Mouse (Mus musculus): ENCODE data around the gene Fam234a. TPM values are rescaled to one million over a fixed set of nuclear protein-coding genes. Genes with fewer than 3 reads are reported as not detected.
A peak's percentile ranks its signal among the peaks of the same experiment; 100 is the strongest.
"Not testable (repeated sequence)": the region's sequence is repeated elsewhere in the genome, so short reads cannot be mapped to it uniquely, and the experiment has no call there.

Gene Fam234a
- polyA plus RNA-seq, 1 experiment from 2014 or later: 81.6 TPM

DNA sequence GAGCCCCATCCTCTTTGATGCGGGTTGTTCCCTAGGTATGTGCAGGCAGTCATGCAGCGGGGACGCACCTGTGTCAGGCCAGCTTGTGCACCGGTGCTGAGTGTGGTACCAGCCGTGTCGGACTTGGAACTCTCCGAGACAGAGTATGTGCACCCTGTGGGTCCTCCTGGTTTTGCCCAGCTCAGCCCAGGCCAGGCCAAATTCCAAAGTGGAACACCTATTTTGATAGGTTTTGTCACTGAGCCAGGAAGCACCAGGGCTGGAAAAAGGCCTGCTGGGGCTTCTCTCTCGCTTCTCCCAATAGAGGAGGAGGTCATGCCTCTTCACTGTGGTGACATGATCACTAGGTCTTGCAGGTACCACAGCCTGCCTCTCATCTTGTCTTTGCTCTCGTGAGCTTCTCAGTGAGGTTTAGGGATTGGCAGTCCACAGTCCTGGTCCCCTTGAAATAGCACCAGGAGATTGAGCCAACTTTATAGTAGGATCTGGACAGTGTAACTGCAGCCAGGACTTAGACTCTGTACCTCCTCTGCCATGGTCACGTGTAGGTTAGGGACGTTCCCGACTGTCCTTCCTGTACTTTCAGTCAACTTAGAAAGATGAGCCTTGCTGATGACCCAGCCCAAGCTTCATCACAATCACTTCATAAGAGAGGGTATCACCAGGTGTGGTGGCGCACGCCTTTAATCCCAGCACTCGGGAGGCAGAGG is 51.4 kb downstream of the Fam234a start:
- H3K27me3 ChIP-seq (ENCODE audit: insufficient read depth, low read length): no peaks in the 10 kb centered on the region
- ATAC-seq (replicated peaks; ENCODE audit: low FRiP score, low read depth) (no peak), DNase-seq (ENCODE audit: low spot score) (no peak)
- no peak overlapping the region for H3K4me3 ChIP-seq (replicated peaks; ENCODE audit: low read depth, low read length)
- no peaks in the 10 kb centered on the region for H3K9me3 ChIP-seq (replicated peaks; ENCODE audit: low read length)
- TF ChIP-seq CTCF (IDR thresholded peaks at IDR 0.05; ENCODE audit: low read depth): no peak
- H3K4me2 ChIP-seq (ENCODE audit: low read length): no peak overlapping the region
- no peak overlapping the region for H3K9ac ChIP-seq (ENCODE audit: low read depth, low read length)
- H3K4me1 ChIP-seq (replicated peaks; ENCODE audit: insufficient read depth, low read length): no peaks in the 10 kb centered on the region
- H3K27ac ChIP-seq: no peak overlapping the region
- H3K36me3 ChIP-seq (ENCODE audit: insufficient read depth, low read length): peaks cover 75% of the 10 kb centered on the region
- WGBS: 95% methylated on average over 15 of the region's 15 CpGs

DNA sequence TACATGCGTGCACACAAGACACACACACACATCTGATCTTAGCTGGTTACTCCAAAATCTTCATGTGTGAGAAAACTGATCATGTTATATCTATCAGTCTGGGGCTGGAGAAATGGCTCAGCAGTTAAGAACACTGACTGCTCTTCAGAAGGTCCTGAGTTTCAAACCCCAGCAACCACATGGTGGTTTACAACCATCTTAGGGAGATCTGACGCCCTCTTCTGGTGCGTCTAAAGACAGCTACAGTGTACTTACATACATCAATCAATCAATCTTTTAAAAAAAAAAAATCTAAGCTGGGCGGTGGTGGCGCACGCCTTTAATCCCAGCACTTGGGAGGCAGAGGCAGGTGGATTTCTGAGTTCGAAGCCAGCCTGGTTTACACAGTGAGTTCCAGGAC is 52.6 kb downstream of the Fam234a start:
- not testable (repeated sequence) for H3K9me3 ChIP-seq (replicated peaks; ENCODE audit: low read length); H3K4me3 ChIP-seq (replicated peaks; ENCODE audit: low read depth, low read length); DNase-seq (ENCODE audit: low spot score); H3K27me3 ChIP-seq (ENCODE audit: insufficient read depth, low read length); H3K9ac ChIP-seq (ENCODE audit: low read depth, low read length); ATAC-seq (replicated peaks; ENCODE audit: low FRiP score, low read depth); H3K4me2 ChIP-seq (ENCODE audit: low read length); H3K4me1 ChIP-seq (replicated peaks; ENCODE audit: insufficient read depth, low read length); H3K27ac ChIP-seq
- 90% methylated on average over 7 of the region's 7 CpGs for WGBS
- TF ChIP-seq CTCF (IDR thresholded peaks at IDR 0.05; ENCODE audit: low read depth): peak; percentile 4; the same call in 1 of the 2 replicates
- peaks cover 74% of the 10 kb centered on the region for H3K36me3 ChIP-seq (ENCODE audit: insufficient read depth, low read length)

DNA sequence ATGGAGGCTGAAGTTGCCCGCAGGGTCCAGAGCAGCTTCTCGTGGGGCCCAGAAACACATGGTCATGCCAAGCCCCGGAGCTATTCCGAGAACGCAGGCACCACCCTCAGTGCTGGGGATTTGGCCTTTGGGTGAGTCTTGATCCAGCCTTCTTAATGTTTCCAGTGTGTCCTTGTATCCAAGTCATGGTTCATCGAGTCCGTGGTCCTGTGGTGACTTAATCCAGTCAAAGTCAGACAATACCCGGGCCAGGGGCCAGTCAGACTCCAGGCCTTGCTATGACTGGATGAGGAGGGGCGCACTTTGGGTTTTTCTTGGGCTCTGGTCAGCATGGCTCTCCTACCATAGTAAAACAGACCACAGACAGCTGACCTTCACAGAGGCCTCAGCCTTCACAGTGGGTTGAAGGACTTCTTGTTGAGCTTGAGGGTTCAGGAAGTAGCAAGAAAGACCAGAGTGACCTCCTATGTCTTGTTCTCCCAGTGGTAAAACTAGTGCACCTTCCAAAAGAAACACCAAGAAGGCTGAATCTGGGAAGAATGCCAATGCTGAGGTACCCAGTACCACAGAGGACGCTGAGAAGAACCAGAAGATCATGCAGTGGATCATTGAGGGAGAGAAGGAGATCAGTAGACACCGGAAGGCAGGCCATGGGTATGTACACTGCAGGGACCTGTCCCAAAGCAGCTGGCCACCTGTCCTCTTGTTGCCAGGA is 55.8 kb downstream of the Fam234a start:
- ATAC-seq (replicated peaks; ENCODE audit: low FRiP score, low read depth) (no peak), DNase-seq (ENCODE audit: low spot score) (no peak)
- no peak overlapping the region for H3K4me3 ChIP-seq (replicated peaks; ENCODE audit: low read depth, low read length)
- no peak overlapping the region for H3K4me2 ChIP-seq (ENCODE audit: low read length)
- no peak for TF ChIP-seq CTCF (IDR thresholded peaks at IDR 0.05; ENCODE audit: low read depth)
- H3K9me3 ChIP-seq (replicated peaks; ENCODE audit: low read length): no peaks in the 10 kb centered on the region
- 92% methylated on average over 11 of the region's 11 CpGs for WGBS
- peaks cover 59% of the 10 kb centered on the region for H3K36me3 ChIP-seq (ENCODE audit: insufficient read depth, low read length)
- no peaks in the 10 kb centered on the region for H3K4me1 ChIP-seq (replicated peaks; ENCODE audit: insufficient read depth, low read length)
- no peaks in the 10 kb centered on the region for H3K27me3 ChIP-seq (ENCODE audit: insufficient read depth, low read length)
- no peak overlapping the region for H3K9ac ChIP-seq (ENCODE audit: low read depth, low read length)
- no peak overlapping the region for H3K27ac ChIP-seq

DNA sequence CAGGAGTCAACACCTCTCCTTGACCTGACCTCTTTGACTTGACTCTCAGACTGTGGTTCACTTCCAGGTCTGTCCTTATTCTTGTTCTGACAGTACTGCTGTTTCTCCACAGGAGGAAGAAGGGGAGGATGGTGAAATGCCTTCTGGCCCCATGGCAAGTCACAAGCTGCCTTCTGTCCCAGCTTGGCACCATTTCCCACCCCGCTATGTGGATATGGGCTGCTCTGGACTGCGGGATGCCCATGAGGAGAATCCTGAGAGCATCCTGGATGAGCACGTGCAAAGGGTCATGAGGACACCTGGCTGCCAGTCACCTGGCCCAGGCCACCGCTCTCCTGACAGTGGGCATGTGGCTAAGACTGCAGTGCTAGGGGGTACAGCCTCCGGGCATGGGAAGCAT is 56.5 kb downstream of the Fam234a start:
- Histone ChIP-seq H3K4me2 (ENCODE audit: low read length) (no peak overlapping the region), H3K36me3 (ENCODE audit: insufficient read depth, low read length) (peaks cover 56% of the 10 kb centered on the region), H3K4me3 (replicated peaks; ENCODE audit: low read depth, low read length) (no peak overlapping the region), H3K9me3 (replicated peaks; ENCODE audit: low read length) (no peaks in the 10 kb centered on the region), H3K4me1 (replicated peaks; ENCODE audit: insufficient read depth, low read length) (no peaks in the 10 kb centered on the region), H3K27me3 (ENCODE audit: insufficient read depth, low read length) (no peaks in the 10 kb centered on the region), H3K9ac (ENCODE audit: low read depth, low read length) (no peak overlapping the region), H3K27ac (no peak overlapping the region)
- TF ChIP-seq CTCF (IDR thresholded peaks at IDR 0.05; ENCODE audit: low read depth): no peak
- WGBS: 96% methylated on average over 5 of the region's 5 CpGs
- DNase-seq (ENCODE audit: low spot score) (no peak), ATAC-seq (replicated peaks; ENCODE audit: low FRiP score, low read depth) (no peak)

DNA sequence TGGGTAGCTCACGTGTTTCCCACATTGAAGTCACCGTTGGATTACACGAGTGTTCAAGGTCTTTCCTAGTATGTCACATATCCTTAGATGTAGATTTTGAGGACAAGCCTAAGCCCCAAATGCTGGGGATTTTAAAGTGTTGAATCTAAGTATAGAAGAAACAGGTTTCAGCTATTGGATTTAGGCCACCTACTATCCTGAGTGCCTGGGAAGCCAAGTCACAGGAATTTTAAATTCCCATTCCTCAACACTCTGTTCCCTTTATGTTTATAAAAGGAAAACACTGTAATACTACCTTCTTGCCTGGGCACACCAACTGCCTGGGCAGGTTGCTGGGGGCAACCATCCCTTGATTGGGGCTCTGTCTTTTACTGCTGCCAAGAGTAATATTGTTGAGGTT is 62.9 kb downstream of the Fam234a start:
- TF ChIP-seq CTCF (IDR thresholded peaks at IDR 0.05; ENCODE audit: low read depth): no peak
- Histone ChIP-seq H3K4me2 (ENCODE audit: low read length) (no peak overlapping the region), H3K27ac (no peak overlapping the region), H3K4me1 (replicated peaks; ENCODE audit: insufficient read depth, low read length) (no peaks in the 10 kb centered on the region), H3K36me3 (ENCODE audit: insufficient read depth, low read length) (peaks cover 17% of the 10 kb centered on the region), H3K27me3 (ENCODE audit: insufficient read depth, low read length) (no peaks in the 10 kb centered on the region), H3K9ac (ENCODE audit: low read depth, low read length) (no peak overlapping the region), H3K9me3 (replicated peaks; ENCODE audit: low read length) (no peaks in the 10 kb centered on the region), H3K4me3 (replicated peaks; ENCODE audit: low read depth, low read length) (no peak overlapping the region)
- 94% methylated on average over 3 of the region's 3 CpGs for WGBS
- DNase-seq (ENCODE audit: low spot score) (no peak), ATAC-seq (replicated peaks; ENCODE audit: low FRiP score, low read depth) (no peak)

DNA sequence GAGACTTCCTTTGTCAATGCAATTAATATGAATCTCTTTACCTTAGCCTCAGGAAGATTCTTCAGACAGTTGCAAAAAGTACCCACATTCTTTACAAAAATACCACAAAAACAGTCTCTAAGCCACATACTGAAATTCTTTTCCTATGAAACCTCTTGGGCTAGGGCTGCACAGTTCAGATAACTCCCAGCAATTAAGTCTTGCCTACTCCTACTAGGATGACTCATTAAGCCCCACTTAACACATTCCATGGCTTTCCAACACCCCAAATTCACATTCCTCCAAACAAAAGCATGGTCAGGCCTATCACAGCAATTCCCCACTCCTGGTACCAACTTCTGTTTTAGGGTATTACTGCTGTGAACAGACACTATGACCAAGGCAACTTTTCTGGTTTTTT is 65.4 kb downstream of the Fam234a start:
- Histone ChIP-seq H3K27ac (no peak overlapping the region), H3K36me3 (ENCODE audit: insufficient read depth, low read length) (peaks cover 21% of the 10 kb centered on the region; the same call in 1 of the 2 replicates), H3K4me3 (replicated peaks; ENCODE audit: low read depth, low read length) (no peak overlapping the region), H3K4me1 (replicated peaks; ENCODE audit: insufficient read depth, low read length) (no peaks in the 10 kb centered on the region), H3K9me3 (replicated peaks; ENCODE audit: low read length) (no peaks in the 10 kb centered on the region), H3K9ac (ENCODE audit: low read depth, low read length) (no peak overlapping the region), H3K27me3 (ENCODE audit: insufficient read depth, low read length) (no peaks in the 10 kb centered on the region), H3K4me2 (ENCODE audit: low read length) (no peak overlapping the region)
- DNase-seq (ENCODE audit: low spot score): no peak
- TF ChIP-seq CTCF (IDR thresholded peaks at IDR 0.05; ENCODE audit: low read depth): no peak
- no peak for ATAC-seq (replicated peaks; ENCODE audit: low FRiP score, low read depth)
